Mouse (Mus musculus) forelimb bud, embryonic 11.5 days (tissue): ENCODE measurements at regions not wholly inside any gene's neighbourhood (a gene's known extent, or its start where the extent isn't known, plus 50 kb on each side); places are given as distances from the start of the nearest gene placed in this dataset.
A peak's percentile ranks its signal among the peaks of the same experiment; 100 is the strongest.

Source experiments
- DNase-seq: peaks from one replicate; pipeline ENCODE4 v3.0.0-alpha.2; 2012; ENCODE audit warnings: low read depth, low spot score

DNA sequence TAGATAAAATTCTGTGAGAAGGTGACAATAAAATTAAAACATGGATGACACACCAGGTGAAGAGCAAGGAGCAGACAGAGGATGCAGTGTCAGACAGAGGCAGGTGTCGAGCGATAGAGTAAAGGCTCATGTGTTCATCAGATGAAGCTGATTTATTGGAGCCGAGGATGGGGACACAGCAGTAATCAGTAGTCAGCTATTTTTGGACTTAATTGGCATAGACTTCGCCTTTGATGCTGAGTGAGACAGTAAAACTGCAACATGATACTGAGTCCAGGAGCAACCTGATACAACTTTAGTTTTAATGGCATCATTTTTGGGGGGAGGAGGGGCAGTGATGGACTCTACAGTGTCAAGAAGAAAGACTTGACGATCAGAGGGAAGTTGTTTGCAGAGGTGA is 272.6 kb upstream of the Spock3 start:
- DNase-seq = peak; percentile 2

DNA sequence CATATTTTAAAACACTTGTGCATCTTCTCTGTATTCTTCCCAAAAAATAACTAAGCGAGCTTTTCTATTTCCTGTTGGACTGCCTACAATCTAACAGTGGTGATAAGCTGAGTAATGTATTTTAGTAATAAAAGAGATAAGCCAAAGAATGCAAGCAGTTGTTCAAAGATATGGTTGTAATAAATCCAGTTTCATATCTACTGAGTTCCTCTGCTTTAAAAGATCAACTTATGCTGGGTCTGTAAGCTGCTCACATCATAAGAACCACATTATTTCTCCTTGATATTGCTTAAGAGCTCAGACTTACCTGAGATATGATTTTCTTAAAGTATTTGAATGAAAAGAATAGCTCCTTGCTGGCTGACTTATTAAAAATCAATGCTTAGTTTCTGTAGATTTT is 266.6 kb upstream of the Spock3 start:
- no peak for DNase-seq

DNA sequence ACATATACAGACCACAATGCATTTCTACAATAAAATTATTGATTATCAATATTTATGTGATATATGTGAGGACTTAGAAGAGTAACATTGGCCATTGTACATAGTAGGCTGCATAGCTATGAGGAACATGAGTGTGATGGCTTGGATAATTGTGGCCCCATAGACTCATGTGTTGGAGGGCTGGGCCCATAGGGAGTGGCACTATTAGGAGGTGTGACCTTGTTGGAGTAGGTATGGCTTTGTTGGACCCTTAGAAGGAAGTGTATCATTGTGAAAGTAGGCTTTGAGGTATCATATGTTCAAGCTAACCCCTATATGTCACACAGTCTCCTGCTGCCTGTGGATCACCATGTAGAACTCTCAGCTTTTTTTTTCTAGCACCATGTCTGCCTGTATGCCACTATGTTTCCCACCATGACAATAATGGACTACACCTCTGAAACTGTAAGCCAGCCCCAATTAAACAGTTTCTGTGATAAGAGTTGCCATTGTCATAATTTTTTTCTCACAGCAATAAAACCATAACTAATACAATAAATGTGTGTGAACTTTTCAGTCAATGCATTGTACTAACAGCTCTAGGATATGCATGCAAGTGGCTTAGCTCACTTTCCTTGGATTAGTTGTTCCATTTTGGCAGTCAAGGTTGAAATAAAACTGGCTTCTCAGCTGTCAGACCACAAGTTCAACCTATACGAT is 265.3 kb upstream of the Spock3 start:
- no peak for DNase-seq

DNA sequence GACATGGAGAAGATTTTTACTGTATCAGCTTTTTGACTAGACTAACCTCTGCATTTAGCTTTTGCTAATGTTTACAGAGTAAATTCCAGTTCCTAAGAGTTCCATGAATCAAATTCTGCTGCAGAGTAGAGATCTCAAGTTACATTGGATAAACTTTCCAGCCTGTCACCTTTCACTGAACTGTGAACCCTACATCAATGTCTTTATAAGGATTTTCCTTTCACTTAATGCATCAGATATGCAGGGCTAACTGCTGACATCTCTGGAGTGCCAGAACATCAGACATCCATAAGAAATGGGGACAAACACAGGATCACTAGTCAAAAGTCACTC is 264.8 kb upstream of the Spock3 start:
- DNase-seq = peak; percentile 6
